Mouse (Mus musculus) lung, adult 2 months (tissue): ENCODE data around the gene Clcn3.

ENCODE experiments used
- CTCF ChIP-seq: fragments of 200-500 bp; IDR thresholded peaks from 2 replicates; pipeline ENCODE4 v1.5.1; 2011; ENCODE audit warnings: mild to moderate bottlenecking, low read length, control low read depth; ENCODE audit not compliant: insufficient read depth
- POLR2A ChIP-seq: fragments of 200-500 bp; IDR thresholded peaks from 2 replicates; pipeline ENCODE4 v1.6.1; 2011; ENCODE audit warnings: low read depth, mild to moderate bottlenecking, control low read depth, low read length, borderline replicate concordance; ENCODE audit errors: extremely low read depth

DNA sequence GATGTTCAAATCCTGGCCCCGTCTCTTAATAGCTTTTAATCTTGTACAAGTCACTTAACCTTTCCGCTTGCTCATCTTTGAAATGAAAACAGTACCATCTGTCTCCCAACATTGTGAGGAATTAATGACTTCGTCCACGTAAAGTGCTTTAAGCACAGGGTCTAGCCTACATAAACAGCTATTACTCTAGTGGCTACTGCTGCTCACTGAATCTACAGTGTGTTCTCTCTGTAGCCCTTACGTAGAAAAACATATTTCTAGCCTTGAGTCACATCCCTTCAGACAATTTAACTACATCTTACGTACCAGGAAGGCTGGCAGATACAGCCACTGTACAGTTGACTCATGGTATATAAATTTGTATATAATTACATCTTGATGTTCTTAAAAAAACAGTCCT is 118.2 kb downstream of the Clcn3 start:
- no peak for TF ChIP-seq CTCF
- no peak for TF ChIP-seq POLR2A
